Mouse (Mus musculus) olfactory bulb, adult 2 months (tissue): ENCODE results near the gene 5330417C22Rik.

Experiments
- CTCF ChIP-seq: fragments of 200-500 bp; IDR thresholded peaks from 2 replicates; pipeline ENCODE4 v1.5.1; 2012; ENCODE audit warnings: low read depth, mild to moderate bottlenecking, low read length, moderate library complexity; ENCODE audit not compliant: insufficient read depth
- POLR2A ChIP-seq: fragments of 200-500 bp; IDR thresholded peaks from 2 replicates; pipeline ENCODE4 v1.6.1; 2012; ENCODE audit warnings: mild to moderate bottlenecking, low read depth, low read length, moderate library complexity; ENCODE audit not compliant: insufficient read depth

DNA sequence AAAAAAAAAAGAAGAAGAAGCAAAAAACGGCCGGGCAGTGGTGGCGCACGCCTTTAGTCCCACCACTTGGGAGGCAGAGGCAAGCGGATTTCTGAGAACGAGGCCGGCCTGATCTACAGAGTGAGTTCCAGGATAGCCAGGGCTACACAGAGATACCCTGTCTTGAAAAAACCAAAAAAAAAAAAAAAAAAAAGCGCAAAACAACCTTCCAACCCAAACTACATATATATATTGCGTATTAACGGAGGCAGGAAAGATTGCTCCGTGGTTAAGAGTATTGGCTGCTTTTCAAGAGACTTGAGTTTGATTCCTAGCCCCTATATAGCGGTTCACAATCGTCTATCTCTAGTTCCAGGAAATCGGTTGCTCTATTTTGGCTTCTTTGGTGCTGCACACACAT, 34.5 kb upstream of the 5330417C22Rik start:
- TF ChIP-seq POLR2A (no peak), CTCF (no peak)
